Mouse (Mus musculus): ENCODE measurements around the gene Ccdc102a. TPM values are rescaled to one million over a fixed set of nuclear protein-coding genes. Genes with fewer than 3 reads are reported as not detected.

Ccdc102a gene
- polyA plus RNA-seq, 1 experiment from 2014 or later: 29.3 TPM

- Histone ChIP-seq H3K9me3 (no peaks in the 10 kb centered on the region), H3K36me3 (peaks cover 6% of the 10 kb centered on the region), H3K4me1 (peaks cover 45% of the 10 kb centered on the region), H3K4me3 (peak overlapping the region; percentile 97), H3K27ac (peak overlapping the region; percentile 85), H3K9ac (peak overlapping the region; percentile 92), H3K4me2 (peak overlapping the region; percentile 91), H3K27me3 (0 out of 2 replicates have a peak, but pooled peaks cover 3% of the 10 kb centered on the region)
- ATAC-seq (ENCODE audit: borderline replicate concordance, extremely low read depth, low FRiP score, low TSS enrichment): peak; percentile 98
- under 1% methylated on average over 24 of the region's 27 CpGs for WGBS
Observed at GRCm38 (mm10) chr8:94917352-94917751, 546 bp downstream of the Ccdc102a start.

- H3K9ac ChIP-seq: peak overlapping the region; percentile 92
- H3K4me2 ChIP-seq: peak overlapping the region; percentile 91
- no peak for ATAC-seq (ENCODE audit: borderline replicate concordance, extremely low read depth, low FRiP score, low TSS enrichment)
- no peaks in the 10 kb centered on the region for H3K9me3 ChIP-seq
- 0 out of 2 replicates have a peak, but pooled peaks cover 3% of the 10 kb centered on the region for H3K27me3 ChIP-seq
- H3K4me3 ChIP-seq: peak overlapping the region; percentile 97
- H3K27ac ChIP-seq: peak overlapping the region; percentile 68
- H3K4me1 ChIP-seq: peaks cover 44% of the 10 kb centered on the region
- H3K36me3 ChIP-seq: peaks cover 10% of the 10 kb centered on the region
- WGBS: 3% methylated on average over 10 of the region's 10 CpGs
Observed at GRCm38 (mm10) chr8:94916960-94917324, 956 bp downstream of the Ccdc102a start.

- Histone ChIP-seq H3K36me3 (peaks cover 15% of the 10 kb centered on the region), H3K4me1 (peaks cover 42% of the 10 kb centered on the region), H3K4me2 (peak overlapping the region; percentile 91), H3K27me3 (0 out of 2 replicates have a peak, but pooled peaks cover 3% of the 10 kb centered on the region), H3K9ac (peak overlapping the region; percentile 92), H3K9me3 (no peaks in the 10 kb centered on the region), H3K4me3 (peak overlapping the region; percentile 97), H3K27ac (peak overlapping the region; percentile 68)
- WGBS: 44% methylated on average over 9 of the region's 9 CpGs
- ATAC-seq (ENCODE audit: borderline replicate concordance, extremely low read depth, low FRiP score, low TSS enrichment): no peak
Observed at GRCm38 (mm10) chr8:94916311-94916959, 1.5 kb downstream of the Ccdc102a start.

GRCm38 (mm10) chr8:94914701-94915101 lies 3.2 kb downstream of the Ccdc102a start:
- Histone ChIP-seq H3K9ac (0 out of 2 replicates have a peak overlapping the region, but pooled peaks have one; percentile 28), H3K4me1 (peaks cover 42% of the 10 kb centered on the region), H3K27me3 (0 out of 2 replicates have a peak, but pooled peaks cover 3% of the 10 kb centered on the region), H3K4me3 (peak overlapping the region; percentile 6; the same call in 1 of the 2 replicates), H3K27ac (peak overlapping the region; percentile 3; the same call in 1 of the 2 replicates), H3K36me3 (peaks cover 21% of the 10 kb centered on the region), H3K4me2 (peak overlapping the region; percentile 11; the same call in 1 of the 2 replicates), H3K9me3 (no peaks in the 10 kb centered on the region)
- 34% methylated on average over 3 of the region's 3 CpGs for WGBS
- ATAC-seq (ENCODE audit: borderline replicate concordance, extremely low read depth, low FRiP score, low TSS enrichment): no peak; the same call in 1 of the 2 replicates

GRCm38 (mm10) chr8:94914256-94914655 lies 3.6 kb downstream of the Ccdc102a start:
- H3K4me3 ChIP-seq: no peak overlapping the region
- no peak overlapping the region for H3K4me2 ChIP-seq
- H3K9ac ChIP-seq: no peak overlapping the region
- no peaks in the 10 kb centered on the region for H3K9me3 ChIP-seq
- 0 out of 2 replicates have a peak, but pooled peaks cover 3% of the 10 kb centered on the region for H3K27me3 ChIP-seq
- H3K4me1 ChIP-seq: peaks cover 42% of the 10 kb centered on the region
- 70% methylated on average over 6 of the region's 6 CpGs for WGBS
- H3K27ac ChIP-seq: no peak overlapping the region
- no peak for ATAC-seq (ENCODE audit: borderline replicate concordance, extremely low read depth, low FRiP score, low TSS enrichment)
- peaks cover 25% of the 10 kb centered on the region for H3K36me3 ChIP-seq

GRCm38 (mm10) chr8:94913061-94913660 lies 4.7 kb downstream of the Ccdc102a start:
- H3K4me1 ChIP-seq: peaks cover 42% of the 10 kb centered on the region
- peak; percentile 21; the same call in 1 of the 2 replicates for ATAC-seq (ENCODE audit: borderline replicate concordance, extremely low read depth, low FRiP score, low TSS enrichment)
- 16% methylated on average over 74 of the region's 77 CpGs for WGBS

GRCm38 (mm10) chr8:94908847-94909246 lies 9.1 kb downstream of the Ccdc102a start:
- 9% methylated on average over 4 of the region's 4 CpGs for WGBS
- peaks cover 29% of the 10 kb centered on the region for H3K4me1 ChIP-seq
- peaks cover 52% of the 10 kb centered on the region for H3K36me3 ChIP-seq

More at GRCm38 (mm10) chr8:94913061-94913660, 4.7 kb downstream of the Ccdc102a start:
- peaks cover 27% of the 10 kb centered on the region for H3K36me3 ChIP-seq
- peak overlapping the region; percentile 6; the same call in 1 of the 2 replicates for H3K9ac ChIP-seq
- no peak overlapping the region for H3K27ac ChIP-seq
- H3K9me3 ChIP-seq: no peaks in the 10 kb centered on the region
- H3K4me2 ChIP-seq: peak overlapping the region; percentile 57
- 0 out of 2 replicates have a peak, but pooled peaks cover 3% of the 10 kb centered on the region for H3K27me3 ChIP-seq
- H3K4me3 ChIP-seq: peak overlapping the region; percentile 28

GRCm38 (mm10) chr8:94907591-94908300 lies 10.2 kb downstream of the Ccdc102a start:
- no peak overlapping the region for H3K4me3 ChIP-seq
- H3K27me3 ChIP-seq: 0 out of 2 replicates have a peak, but pooled peaks cover under 1% of the 10 kb centered on the region
- no peak overlapping the region for H3K4me2 ChIP-seq
- peaks cover 56% of the 10 kb centered on the region for H3K36me3 ChIP-seq
- no peak for ATAC-seq (ENCODE audit: borderline replicate concordance, extremely low read depth, low FRiP score, low TSS enrichment)
- no peak overlapping the region for H3K9ac ChIP-seq
- WGBS: 79% methylated on average over 18 of the region's 18 CpGs
- no peaks in the 10 kb centered on the region for H3K9me3 ChIP-seq
- H3K27ac ChIP-seq: peak overlapping the region; percentile 59
- H3K4me1 ChIP-seq: peaks cover 19% of the 10 kb centered on the region

More at GRCm38 (mm10) chr8:94908847-94909246, 9.1 kb downstream of the Ccdc102a start:
- 0 out of 2 replicates have a peak, but pooled peaks cover 3% of the 10 kb centered on the region for H3K27me3 ChIP-seq
- no peak for ATAC-seq (ENCODE audit: borderline replicate concordance, extremely low read depth, low FRiP score, low TSS enrichment)
- H3K4me2 ChIP-seq: no peak overlapping the region
- peak overlapping the region; percentile 59; the same call in 1 of the 2 replicates for H3K27ac ChIP-seq
- no peak overlapping the region for H3K4me3 ChIP-seq
- no peak overlapping the region for H3K9ac ChIP-seq
- no peaks in the 10 kb centered on the region for H3K9me3 ChIP-seq

GRCm38 (mm10) chr8:94904450-94905175 lies 13.3 kb downstream of the Ccdc102a start:
- H3K4me3 ChIP-seq: no peak overlapping the region
- H3K9ac ChIP-seq: no peak overlapping the region
- peak; percentile 76 for ATAC-seq (ENCODE audit: borderline replicate concordance, extremely low read depth, low FRiP score, low TSS enrichment)
- no peaks in the 10 kb centered on the region for H3K9me3 ChIP-seq
- H3K4me2 ChIP-seq: peak overlapping the region; percentile 32; the same call in 1 of the 2 replicates
- peaks cover 43% of the 10 kb centered on the region for H3K36me3 ChIP-seq
- H3K27ac ChIP-seq: peak overlapping the region; percentile 81
- WGBS: 40% methylated on average over 12 of the region's 12 CpGs
- H3K4me1 ChIP-seq: peaks cover 38% of the 10 kb centered on the region
- no peaks in the 10 kb centered on the region for H3K27me3 ChIP-seq

GRCm38 (mm10) chr8:94903709-94904108 lies 14.2 kb downstream of the Ccdc102a start:
- WGBS: 67% methylated on average over 12 of the region's 12 CpGs
- peaks cover 39% of the 10 kb centered on the region for H3K36me3 ChIP-seq
- ATAC-seq (ENCODE audit: borderline replicate concordance, extremely low read depth, low FRiP score, low TSS enrichment): no peak

GRCm38 (mm10) chr8:94901031-94901430 lies 16.9 kb downstream of the Ccdc102a start:
- peaks cover 20% of the 10 kb centered on the region for H3K36me3 ChIP-seq
- no peaks in the 10 kb centered on the region for H3K9me3 ChIP-seq
- no peaks in the 10 kb centered on the region for H3K27me3 ChIP-seq
- H3K4me2 ChIP-seq: no peak overlapping the region
- WGBS: 14% methylated on average over 5 of the region's 5 CpGs
- no peak overlapping the region for H3K4me3 ChIP-seq
- H3K4me1 ChIP-seq: peaks cover 45% of the 10 kb centered on the region
- H3K27ac ChIP-seq: peak overlapping the region; percentile 74
- H3K9ac ChIP-seq: no peak overlapping the region; the same call in 1 of the 2 replicates
- ATAC-seq (ENCODE audit: borderline replicate concordance, extremely low read depth, low FRiP score, low TSS enrichment): no peak

More at GRCm38 (mm10) chr8:94903709-94904108, 14.2 kb downstream of the Ccdc102a start:
- no peak overlapping the region for H3K27ac ChIP-seq
- H3K4me1 ChIP-seq: peaks cover 46% of the 10 kb centered on the region
- no peaks in the 10 kb centered on the region for H3K27me3 ChIP-seq
- H3K9ac ChIP-seq: no peak overlapping the region
- no peak overlapping the region for H3K4me3 ChIP-seq
- no peak overlapping the region for H3K4me2 ChIP-seq
- no peaks in the 10 kb centered on the region for H3K9me3 ChIP-seq
